Mouse (Mus musculus) B cell, adult 2 months (primary cell): ENCODE data around the gene Smg8.
"Not testable (repeated sequence)": the region's sequence is repeated elsewhere in the genome, so short reads cannot be mapped to it uniquely, and the experiment has no call there.

Source experiments
- DNase-seq, 2 experiments: peaks; one replicate each; pipeline ENCODE4 v3.0.0; 2022

Gene Smg8

GRCm38 (mm10) chr11:87086290-87086984 is at the start of gene Smg8:
Gene Smg8 (minus strand): TSS chr11:87086774.
- DNase-seq: peak; percentile 84 to 86

GRCm38 (mm10) chr11:87136233-87136632 is 49.7 kb upstream of the Smg8 start:
- no peak for DNase-seq

- peak; percentile 79 to 82 for DNase-seq
Observed at GRCm38 (mm10) chr11:87126824-87127816, 40.5 kb upstream of the Smg8 start, which contains the start of gene Trim37. Gene Trim37 (plus strand): TSS chr11:87127077.

- peak; percentile 3 to 4 for DNase-seq
Observed at GRCm38 (mm10) chr11:87126281-87126823, 39.8 kb upstream of the Smg8 start.

- DNase-seq: no peak
Observed at GRCm38 (mm10) chr11:87125562-87125961, 39.0 kb upstream of the Smg8 start.

- no peak for DNase-seq
Observed at GRCm38 (mm10) chr11:87121864-87122263, 35.3 kb upstream of the Smg8 start.

- DNase-seq: no peak
Observed at GRCm38 (mm10) chr11:87110172-87110909, 23.8 kb upstream of the Smg8 start.

- no peak for DNase-seq
Observed at GRCm38 (mm10) chr11:87109519-87110171, 23.1 kb upstream of the Smg8 start.

- peak; percentile 95 to 97 for DNase-seq
Observed at GRCm38 (mm10) chr11:87108755-87109518, 22.4 kb upstream of the Smg8 start, which contains the start of gene Ska2. Gene Ska2 (plus strand): TSS chr11:87109234.

- no peak for DNase-seq
Observed at GRCm38 (mm10) chr11:87108409-87108754, 21.8 kb upstream of the Smg8 start, which contains the start of gene Prr11. Gene Prr11 (minus strand): TSS chr11:87108708.

GRCm38 (mm10) chr11:87087142-87087541 is 568 bp upstream of the Smg8 start:
- no peak for DNase-seq

- no peak for DNase-seq
Observed at GRCm38 (mm10) chr11:87085461-87085860, 1.1 kb downstream of the Smg8 start.

- no peak for DNase-seq
Observed at GRCm38 (mm10) chr11:87083712-87084111, 2.9 kb downstream of the Smg8 start.

- peak; percentile 76 to 80 for DNase-seq
Observed at GRCm38 (mm10) chr11:87073866-87074440, 12.6 kb downstream of the Smg8 start, which contains the start of gene Gdpd1. Gene Gdpd1 (minus strand): TSS chr11:87074062.

GRCm38 (mm10) chr11:87073343-87073865 is 13.2 kb downstream of the Smg8 start:
- DNase-seq: peak; percentile 31 to 34

- no peak for DNase-seq
Observed at GRCm38 (mm10) chr11:87062087-87062486, 24.5 kb downstream of the Smg8 start.

- no peak for DNase-seq
Observed at GRCm38 (mm10) chr11:87060410-87060809, 26.2 kb downstream of the Smg8 start.

GRCm38 (mm10) chr11:87056286-87056685 is 30.3 kb downstream of the Smg8 start:
- no peak for DNase-seq

GRCm38 (mm10) chr11:87048900-87049299 is 37.7 kb downstream of the Smg8 start:
- not testable (repeated sequence) for DNase-seq

GRCm38 (mm10) chr11:87046968-87047367 is 39.6 kb downstream of the Smg8 start:
- DNase-seq: no peak
